Mouse (Mus musculus) frontal cortex, postnatal 10 days (tissue): ENCODE results near the gene Gpr183.

Experiments used
- DNase-seq, 2 experiments: peaks; one replicate each; pipeline ENCODE4 v3.0.0; 2022; ENCODE audit warnings: low spot score in 2 of 2, mixed read lengths in 1 of 2

The Gpr183 gene

DNA sequence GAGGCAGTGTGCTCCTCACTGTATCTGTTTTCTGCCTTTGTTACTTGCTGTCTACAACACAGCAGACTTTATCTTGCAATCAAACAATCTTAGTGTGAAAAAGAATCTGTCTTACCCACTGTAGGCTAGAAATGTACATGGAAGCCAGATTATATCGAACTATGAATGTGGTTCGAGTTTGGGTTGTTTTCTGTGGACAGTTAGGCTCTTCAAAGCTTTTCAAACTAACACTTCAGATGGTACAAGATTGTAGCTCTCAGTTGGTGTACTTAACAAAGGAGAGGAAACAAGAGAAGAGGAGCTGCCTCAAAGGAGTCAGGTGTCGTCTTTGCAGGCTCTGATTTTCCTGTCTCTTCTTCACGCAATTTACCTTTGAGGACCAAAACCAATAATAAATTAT, 22.7 kb upstream of the Gpr183 start:
- DNase-seq, result no peak

DNA sequence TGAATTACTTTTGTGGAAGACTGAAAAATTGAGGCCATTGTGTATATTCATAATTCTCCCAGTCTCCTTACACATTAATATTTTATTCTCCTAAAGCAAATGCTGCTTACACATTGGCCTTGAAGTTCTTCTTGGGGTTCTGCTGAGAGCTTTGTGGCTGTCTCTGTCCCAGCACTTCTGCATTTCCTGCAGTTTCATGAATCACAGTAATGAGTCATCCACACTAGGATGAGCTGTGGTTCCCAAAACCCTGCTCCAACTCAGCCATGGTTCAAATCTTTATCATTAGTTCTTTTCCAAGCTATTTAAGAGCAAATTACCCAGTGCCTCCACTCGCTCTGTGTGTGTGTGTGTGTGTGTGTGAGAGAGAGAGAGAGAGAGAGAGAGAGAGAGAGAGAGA, 22.3 kb upstream of the Gpr183 start:
- no peak for DNase-seq

- DNase-seq, result no peak
Measured at GRCm38 (mm10) chr14:121986028-121986427, 21.0 kb upstream of the Gpr183 start.

DNA sequence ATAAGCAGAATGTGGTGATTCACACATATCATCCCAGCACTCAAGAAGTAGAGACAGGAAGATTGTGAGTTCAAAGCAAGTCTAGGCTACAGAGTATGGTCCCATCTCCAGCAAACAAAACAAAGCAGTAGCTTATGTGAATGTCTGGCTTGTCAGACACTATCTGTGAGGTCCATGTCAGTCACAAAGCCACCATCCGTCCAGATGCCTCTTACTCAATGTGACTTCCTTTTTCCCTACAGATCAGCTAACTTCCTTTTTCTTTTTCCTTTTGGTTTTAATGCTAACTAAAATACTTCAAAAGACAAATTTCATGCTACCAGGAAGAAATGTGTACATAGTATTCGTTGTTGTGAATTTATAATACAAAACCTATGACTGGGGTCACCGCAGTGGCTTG, 20.5 kb upstream of the Gpr183 start:
- DNase-seq, result no peak

DNA sequence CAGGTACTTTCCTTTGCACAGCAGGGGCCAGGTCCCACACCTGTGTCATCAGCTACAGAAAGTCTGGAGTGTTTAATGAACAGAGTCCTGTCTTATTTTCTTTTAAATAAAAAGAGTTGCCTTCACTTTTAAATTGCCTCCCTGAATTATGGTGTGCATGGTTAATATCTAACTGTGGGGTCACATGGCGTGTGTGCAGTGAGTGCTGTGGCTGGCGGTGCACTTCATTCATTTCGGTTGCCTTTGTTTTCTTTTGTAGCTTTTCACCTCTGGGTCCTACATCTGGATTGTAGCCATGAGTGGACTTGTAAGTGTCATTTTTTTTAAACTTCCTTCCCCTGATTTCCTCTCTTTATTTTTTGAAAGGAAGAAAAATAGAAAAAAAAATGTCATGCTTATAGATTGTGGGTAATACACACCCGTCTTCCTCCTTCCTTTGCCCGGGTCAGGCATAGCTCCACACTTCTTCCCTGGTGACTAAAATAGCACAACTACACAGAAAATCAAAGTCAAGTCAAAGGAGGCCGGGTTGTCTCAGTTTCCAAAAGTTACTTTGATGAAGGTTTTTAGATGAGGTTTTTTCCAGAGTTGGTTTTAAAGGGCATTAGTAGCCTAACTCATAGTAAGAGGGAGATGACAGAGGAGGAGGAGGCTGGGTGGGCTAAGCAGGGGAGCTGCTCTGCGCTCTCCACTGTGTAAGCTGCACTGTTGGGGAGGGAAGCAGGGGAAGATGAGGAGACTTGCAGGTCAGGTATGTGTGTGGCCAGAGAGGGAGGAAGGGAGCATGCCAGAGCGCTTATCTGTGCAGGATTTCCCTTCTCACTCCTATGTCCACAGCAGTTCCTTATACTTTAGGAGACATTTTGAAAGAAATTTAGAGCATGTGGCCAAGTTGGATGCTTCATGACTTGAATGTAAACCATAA, 18.3 kb upstream of the Gpr183 start:
- no peak for DNase-seq

DNA sequence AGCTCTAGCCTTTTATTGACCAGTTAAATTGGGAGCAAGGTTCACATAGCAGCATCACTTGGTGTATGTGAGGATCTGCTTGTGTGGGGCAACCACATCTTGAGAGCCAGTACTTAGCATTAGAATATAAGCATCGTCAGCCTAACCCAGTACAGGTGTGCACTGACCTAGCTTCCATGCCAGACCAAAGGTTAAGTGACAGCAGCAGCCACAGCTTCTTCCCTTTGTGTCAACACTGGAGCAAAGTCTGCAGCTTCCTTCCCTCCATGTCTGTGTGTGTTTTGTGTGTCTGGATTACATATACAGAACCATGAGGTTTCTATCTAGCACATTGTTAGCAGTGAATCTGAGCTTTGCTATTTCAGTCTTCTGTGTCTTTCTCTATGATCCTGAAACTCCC, 16.5 kb upstream of the Gpr183 start:
- DNase-seq, result no peak

GRCm38 (mm10) chr14:121973114-121973513, 8.1 kb upstream of the Gpr183 start:
- no peak for DNase-seq

DNA sequence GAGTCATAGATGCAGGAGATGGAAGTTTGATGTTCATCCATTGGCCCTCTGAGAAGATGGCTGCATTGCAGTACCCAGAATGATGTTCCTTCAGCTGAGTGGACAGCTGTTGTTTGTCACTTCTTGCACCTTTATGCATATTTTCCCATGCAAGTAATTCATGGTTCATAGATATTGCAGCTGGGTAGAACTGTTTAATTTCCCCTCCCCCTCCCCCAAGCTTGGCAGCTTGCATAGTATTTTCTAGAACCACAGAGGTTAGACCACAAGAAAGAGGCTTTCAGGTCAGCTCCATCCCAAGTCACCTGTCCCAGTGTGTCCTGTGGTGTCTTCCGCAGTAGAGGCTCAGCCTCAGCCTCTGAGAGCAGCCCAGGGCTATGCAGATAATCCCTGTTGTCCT, 5.4 kb upstream of the Gpr183 start:
- no peak for DNase-seq

DNA sequence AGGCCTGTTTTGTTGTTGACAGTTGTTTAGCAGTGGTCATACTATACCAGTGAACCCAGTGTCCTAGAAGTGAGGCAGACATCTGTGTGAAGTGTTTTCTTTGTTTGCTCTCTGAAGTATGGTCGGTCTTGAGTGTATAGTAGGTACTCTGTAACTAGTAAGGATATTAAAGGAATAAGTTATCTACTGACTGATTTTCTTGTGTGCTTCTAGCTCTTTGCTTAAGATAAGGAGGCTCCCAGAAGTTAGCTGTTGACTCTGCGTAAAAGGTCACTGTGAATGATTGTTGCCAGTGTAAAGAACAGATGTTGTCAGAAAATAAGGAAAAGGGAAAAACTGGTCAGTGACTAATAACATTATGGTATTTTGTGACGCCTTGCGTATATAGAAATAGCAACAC, 2.1 kb upstream of the Gpr183 start:
- DNase-seq, result no peak

GRCm38 (mm10) chr14:121965461-121965860, 466 bp upstream of the Gpr183 start:
- DNase-seq, result no peak

- DNase-seq, result no peak
Measured at GRCm38 (mm10) chr14:121963942-121964335, 1.1 kb downstream of the Gpr183 start.

- no peak for DNase-seq
Measured at GRCm38 (mm10) chr14:121963251-121963941, 1.6 kb downstream of the Gpr183 start.

DNA sequence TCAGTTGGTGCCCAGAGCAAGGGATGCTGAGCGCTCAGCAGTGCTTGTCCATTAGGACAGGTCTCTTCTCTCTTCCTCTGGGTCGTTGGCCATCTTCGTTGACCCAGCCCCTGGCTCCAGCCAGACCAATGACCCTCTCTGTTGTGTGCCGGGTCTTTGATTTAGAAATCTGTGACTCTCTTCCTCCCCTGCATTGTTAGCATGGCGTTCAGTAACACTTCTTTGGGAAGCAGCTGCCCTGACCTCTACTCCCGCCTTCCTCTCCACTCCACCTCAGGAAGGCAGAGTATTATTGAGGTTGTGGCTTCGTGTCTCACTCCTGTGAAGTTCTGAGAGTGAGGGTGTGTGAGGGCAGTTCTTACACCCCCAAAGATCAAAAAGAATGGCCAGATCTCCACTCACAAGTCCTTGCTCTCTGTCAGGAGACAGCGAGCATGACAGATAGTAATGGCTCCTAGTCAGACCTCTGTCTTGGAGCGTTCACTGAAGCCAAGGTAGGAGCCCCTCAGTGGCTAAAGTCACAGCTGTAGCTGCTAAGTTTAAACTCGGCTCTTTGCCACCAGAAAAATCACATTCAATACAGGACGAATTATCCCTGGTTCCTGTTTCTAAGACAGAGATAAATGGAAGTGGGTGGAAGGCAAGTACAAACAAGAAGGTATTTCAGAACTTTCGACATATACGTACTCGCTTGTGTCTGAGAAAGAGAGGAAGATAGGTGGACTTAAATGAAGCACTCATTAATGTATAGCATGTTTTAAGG, 2.7 kb downstream of the Gpr183 start:
- DNase-seq, result no peak

DNA sequence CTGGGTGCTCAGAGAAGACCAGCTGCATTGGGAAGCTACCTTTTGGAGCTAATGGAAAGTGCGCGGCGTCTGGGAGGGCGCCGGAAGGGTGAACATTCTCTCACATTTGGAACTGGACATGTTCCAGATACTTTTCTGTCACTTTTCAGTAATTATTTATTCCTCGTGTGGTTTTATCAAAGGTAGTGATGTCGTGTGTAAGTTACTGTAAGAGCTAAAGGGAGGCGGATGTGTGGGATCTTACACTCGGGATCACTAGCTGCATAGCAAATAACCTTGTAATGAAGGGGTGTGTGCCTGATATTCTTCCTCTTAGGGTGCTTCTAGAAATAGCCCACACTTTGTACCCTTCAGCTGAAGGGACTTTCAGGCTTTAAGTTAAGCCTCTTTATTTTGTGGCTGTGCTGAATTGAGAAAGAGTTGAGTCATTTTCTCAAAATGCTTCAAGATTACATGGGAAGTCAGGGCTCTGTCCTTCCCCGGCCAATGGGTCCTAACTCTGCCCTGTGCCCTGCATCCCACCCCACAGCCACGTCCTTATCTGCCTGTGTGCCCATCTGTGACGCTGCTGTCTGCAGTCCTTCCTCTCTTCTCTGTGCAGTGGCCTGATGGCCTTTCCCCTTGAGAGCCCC, 3.4 kb downstream of the Gpr183 start:
- DNase-seq, result no peak

GRCm38 (mm10) chr14:121960997-121961396, 4.0 kb downstream of the Gpr183 start:
- no peak for DNase-seq

DNA sequence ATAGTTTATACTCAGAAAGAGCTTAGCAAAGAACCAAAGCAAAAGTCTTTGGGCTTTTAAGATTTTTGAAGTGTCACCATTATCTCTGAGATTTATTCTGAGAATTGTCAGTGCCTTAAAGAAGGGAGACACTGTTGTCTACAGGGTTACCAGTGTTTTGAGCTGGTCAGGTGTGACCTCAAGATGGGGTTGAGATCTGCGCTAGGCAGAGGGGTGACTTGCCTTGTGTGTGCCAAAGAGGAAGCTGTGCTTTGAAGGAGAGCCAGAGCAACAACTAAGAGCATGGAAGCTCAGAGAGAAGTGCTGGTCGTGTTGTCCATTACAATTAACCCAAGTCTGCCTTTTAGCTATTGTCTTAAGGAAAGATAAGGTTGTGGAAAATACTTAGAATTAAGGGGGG, 4.5 kb downstream of the Gpr183 start:
- DNase-seq, result no peak

DNA sequence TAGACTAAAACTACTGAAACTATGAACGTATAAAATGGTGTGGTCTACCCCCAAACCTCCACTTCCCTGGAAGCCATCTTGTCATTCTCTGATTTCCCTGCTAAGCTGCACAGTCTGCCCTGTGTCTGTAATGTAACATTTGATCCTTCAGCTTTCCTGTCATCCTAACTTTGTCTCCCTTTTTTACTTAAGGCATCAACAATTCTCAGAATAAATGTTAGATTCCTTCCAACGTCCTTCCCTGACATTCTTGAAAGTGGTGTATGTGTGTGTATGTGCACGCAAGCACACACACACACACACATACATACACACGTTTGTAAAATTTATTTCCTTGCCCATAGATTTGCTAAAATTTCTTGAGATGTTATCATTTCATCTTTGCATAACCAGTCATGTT, 5.0 kb downstream of the Gpr183 start:
- DNase-seq, result no peak

DNA sequence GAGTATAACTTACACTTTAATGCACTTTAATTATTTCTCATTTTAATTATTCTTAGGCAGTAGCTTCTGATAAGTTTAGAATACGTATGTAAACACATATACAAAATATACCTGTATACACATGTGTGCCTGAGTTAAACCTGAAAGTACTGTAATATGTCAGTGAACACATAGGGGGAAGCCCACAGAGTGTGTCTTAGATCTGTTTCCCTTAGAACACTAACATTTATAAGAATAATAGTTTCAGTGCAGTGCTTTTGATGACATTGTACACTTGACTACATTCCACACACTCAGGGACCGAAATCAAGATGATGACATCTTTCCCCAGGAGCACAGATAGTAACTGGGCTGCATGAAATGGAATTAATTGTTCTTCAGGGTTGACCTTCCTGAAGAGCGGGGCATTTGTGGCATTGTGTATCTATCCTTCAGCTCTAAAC, 5.4 kb downstream of the Gpr183 start:
- no peak for DNase-seq

GRCm38 (mm10) chr14:121958751-121959537, 6.1 kb downstream of the Gpr183 start:
- DNase-seq, result no peak

GRCm38 (mm10) chr14:121958041-121958750, 6.8 kb downstream of the Gpr183 start:
- no peak for DNase-seq
